Mouse (Mus musculus) hindbrain, embryonic 13.5 days (tissue): Measurements from ENCODE around the gene Gdf5. TPM values are rescaled to one million over a fixed set of nuclear protein-coding genes. Genes with fewer than 3 reads are reported as not detected.

ENCODE experiments used
- polyA plus RNA-seq: library from polyadenylated mRNA; unstranded; fragments of >200 nt; fragmentation: Nextera tagmentation; extraction: Ambion mirVana; gene quantifications from 2 replicates; pipeline ENCODE4 v1.2.1, GENCODE M21; 2015

Gdf5 gene
- polyA plus RNA-seq, 1 experiment from 2014 or later = 3.6 TPM

Other genes with a start within 250 kb of the Gdf5 start
- gene Edem2, start 215.9 kb downstream of the Gdf5 start, polyA plus RNA-seq = 45.3 and 46.4 TPM in 2 replicates
- not detected in 2 replicates for gene Gm17581, start 209.5 kb downstream of the Gdf5 start, polyA plus RNA-seq
- 2.8 and 4.1 TPM in 2 replicates for gene Procr, start 194.2 kb downstream of the Gdf5 start, polyA plus RNA-seq
- 11.3 and 11.9 TPM in 2 replicates for gene Mmp24, start 170.0 kb downstream of the Gdf5 start, polyA plus RNA-seq
- gene BC029722, start 125.9 kb downstream of the Gdf5 start, polyA plus RNA-seq = 28.5 and 28.6 TPM in 2 replicates
- 148 and 152 TPM in 2 replicates for gene Eif6, start 118.4 kb downstream of the Gdf5 start, polyA plus RNA-seq
- gene Fam83c, start 110.5 kb downstream of the Gdf5 start, polyA plus RNA-seq = 0.60 and 0.63 TPM in 2 replicates
- 57.6 and 59.6 TPM in 2 replicates for gene Uqcc1, start 15.1 kb downstream of the Gdf5 start, polyA plus RNA-seq
- gene Gm15557, start 4.6 kb downstream of the Gdf5 start, polyA plus RNA-seq = 0.16 TPM in 1 of 2 replicates, not detected in the other
- gene Cep250, start 11.1 kb upstream of the Gdf5 start, polyA plus RNA-seq = 18.1 and 18.7 TPM in 2 replicates
- gene 6430550D23Rik, start 62.6 kb upstream of the Gdf5 start, polyA plus RNA-seq = 1.8 and 2.4 TPM in 2 replicates
- gene Ergic3, start 62.7 kb upstream of the Gdf5 start, polyA plus RNA-seq = 371 and 377 TPM in 2 replicates
- gene Fer1l4, start 107.6 kb upstream of the Gdf5 start, polyA plus RNA-seq = not detected in 2 replicates
- 5.1 and 5.8 TPM in 2 replicates for gene Spag4, start 119.8 kb upstream of the Gdf5 start, polyA plus RNA-seq
- gene Cpne1, start 166.6 kb upstream of the Gdf5 start, polyA plus RNA-seq = 32.0 and 34.6 TPM in 2 replicates
- gene Rbm12, start 166.6 kb upstream of the Gdf5 start, polyA plus RNA-seq = 27.9 and 29.1 TPM in 2 replicates
- gene Gm28036, start 181.7 kb upstream of the Gdf5 start, polyA plus RNA-seq = 21.6 and 24.1 TPM in 2 replicates
- gene Romo1, start 198.7 kb upstream of the Gdf5 start, polyA plus RNA-seq = 443 and 462 TPM in 2 replicates
- 30.0 and 35.7 TPM in 2 replicates for gene Nfs1, start 198.8 kb upstream of the Gdf5 start, polyA plus RNA-seq
- gene Rbm39, start 234.9 kb upstream of the Gdf5 start, polyA plus RNA-seq = 563 and 565 TPM in 2 replicates